Mouse (Mus musculus) left cerebral cortex, postnatal 36 days (tissue): ENCODE results near the gene Nup210. TPM values are rescaled to one million over a fixed set of nuclear protein-coding genes. Genes with fewer than 3 reads are reported as not detected.

ENCODE experiments used
- DNase-seq, 2 experiments: peaks; one replicate each; pipeline ENCODE4 v3.0.0; 2021 to 2022; ENCODE audit warnings: low spot score in 2 of 2, mixed read lengths in 1 of 2
- intact Hi-C: fragments of 180-260 bp; cut with DNase I; formaldehyde crosslinking; loops from one replicate; pipeline ENCODE4 v1.15.1; 2025
- total RNA-seq, 2 experiments: library from RNA; stranded (reverse); gene quantifications; 2 replicates each; pipeline ENCODE4 v1.2.3; 2021

Gene Nup210
- total RNA-seq, 2 experiments from 2014 or later = 24.8 to 27.7 TPM

DNA sequence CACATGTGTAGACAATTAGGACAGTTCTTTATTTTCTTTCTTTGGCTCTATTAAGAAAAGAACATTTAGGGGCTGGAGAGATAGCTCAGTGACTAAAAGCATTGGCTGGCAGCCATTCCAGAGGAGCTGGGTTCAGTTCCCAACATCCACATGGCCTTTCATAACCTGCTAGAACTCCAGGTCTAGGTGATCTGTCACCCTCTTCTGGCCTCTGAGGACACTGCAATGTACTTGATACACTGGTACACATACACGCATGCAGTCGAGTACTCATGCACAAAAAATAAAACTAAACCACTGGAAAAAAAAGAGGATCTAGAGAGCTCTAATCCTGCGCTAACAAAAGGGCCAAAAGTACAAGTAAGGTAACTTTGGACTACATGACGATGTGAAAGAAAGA, 64.1 kb downstream of the Nup210 start:
- no peak for DNase-seq
- intact Hi-C loops = no loop called here

DNA sequence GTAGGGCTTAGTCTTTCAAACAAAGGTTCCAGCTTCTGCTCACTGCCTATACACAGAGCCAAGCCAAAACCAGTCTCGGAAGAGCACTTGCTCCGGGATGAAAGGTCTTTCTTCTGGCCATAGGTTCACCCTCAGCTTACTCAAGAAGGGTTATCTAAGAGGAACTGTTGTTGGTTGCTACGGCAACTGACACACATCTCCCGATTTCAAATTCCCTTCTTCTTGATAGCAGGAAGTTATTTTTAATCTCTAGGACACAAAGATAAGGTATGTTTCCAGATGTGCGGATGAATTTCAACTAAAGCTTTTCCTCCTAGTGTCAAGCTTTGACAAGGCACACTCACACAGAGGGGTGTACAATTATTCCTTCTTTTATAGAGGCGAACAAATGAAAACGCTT, 68.6 kb downstream of the Nup210 start:
- intact Hi-C loops = loop anchor here (10.0 kb wide), 1 partner anchor 233 kb away; no protein-coding TSS in a partner anchor

DNA sequence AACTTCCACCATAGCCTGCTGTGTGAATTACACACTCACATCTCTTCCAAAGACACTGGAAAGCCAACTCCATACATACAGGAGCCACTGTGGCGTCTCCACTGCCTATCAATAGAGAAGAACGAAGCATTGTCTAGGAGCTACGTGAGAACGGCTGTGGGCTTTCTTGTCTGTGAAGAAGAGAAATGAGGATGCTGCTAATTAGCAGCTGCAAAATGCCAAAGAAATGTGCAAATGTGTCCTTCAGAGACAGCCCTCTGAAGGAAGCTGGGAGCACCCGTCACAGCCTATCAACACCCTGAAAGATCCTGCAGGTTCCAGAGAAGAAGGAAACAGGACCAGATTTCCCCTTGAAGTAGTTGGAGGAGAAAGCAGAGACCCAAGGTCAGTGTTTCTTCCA, 69.2 kb downstream of the Nup210 start:
- no peak for DNase-seq

More for the DNA sequence above, 68.6 kb downstream of the Nup210 start:
- DNase-seq = no peak

DNA sequence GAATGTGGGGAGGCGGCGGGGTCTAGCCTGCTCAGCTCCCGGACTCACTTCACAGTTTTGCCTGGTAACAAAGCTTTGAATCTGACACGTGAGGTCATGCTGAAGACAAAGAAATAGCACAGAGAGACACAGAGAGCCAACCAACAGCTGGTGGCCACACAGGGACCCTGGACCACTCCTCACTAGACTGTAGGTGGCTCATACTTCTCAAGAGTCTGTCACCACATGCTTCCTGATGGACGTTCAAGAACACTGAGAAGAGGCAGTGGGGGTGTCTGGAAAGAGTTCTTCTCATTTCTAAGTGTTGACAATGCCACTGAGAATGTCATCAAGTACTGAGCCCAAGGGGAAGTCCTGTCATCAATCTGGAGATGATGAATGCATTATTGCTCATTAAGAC, 70.4 kb downstream of the Nup210 start:
- intact Hi-C loops = loop anchor here (10.0 kb wide), 1 partner anchor 231 kb away; no protein-coding TSS in a partner anchor
- no peak for DNase-seq

More for the DNA sequence above, 69.2 kb downstream of the Nup210 start:
- intact Hi-C loops = loop anchor here (10.0 kb wide), 1 partner anchor 233 kb away; no protein-coding TSS in a partner anchor

DNA sequence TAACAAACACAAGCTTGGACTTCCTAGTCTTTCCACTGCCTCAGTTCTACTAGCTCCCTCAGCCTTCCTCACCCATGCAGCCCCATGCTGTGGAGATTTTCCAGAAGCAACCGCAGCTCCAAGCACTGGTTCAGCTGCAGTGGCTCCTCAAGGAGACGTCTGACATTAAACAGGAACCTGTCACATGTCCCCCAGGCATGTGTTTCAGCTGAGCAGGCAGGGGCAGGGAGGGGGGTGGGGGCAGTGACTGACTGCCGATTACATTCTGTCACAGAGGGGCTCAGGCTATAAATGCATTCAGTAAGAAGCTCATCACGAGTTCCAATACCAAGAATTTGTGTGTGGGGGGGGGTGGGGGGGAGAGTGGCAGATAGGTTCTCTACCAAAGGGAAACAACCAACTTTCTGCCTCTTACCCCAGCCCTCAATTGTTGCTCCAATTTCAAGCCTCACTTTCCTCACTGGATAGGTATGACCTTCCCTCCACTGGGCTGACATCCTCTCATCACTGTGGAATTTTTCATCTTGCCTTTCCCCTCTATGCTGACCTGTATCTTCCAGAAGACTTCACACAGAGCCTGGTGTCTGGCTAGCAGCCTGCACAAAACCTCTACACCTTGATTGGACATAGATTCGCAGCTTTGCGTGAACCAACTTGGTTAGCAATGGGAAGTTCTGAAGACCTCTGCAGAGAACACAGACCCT, 71.8 kb downstream of the Nup210 start:
- DNase-seq = no peak
- intact Hi-C loops = loop anchor here (5.0 to 10.0 kb wide), 2 partner anchors 57 to 230 kb away; partner anchors contain the start of gene Iqsec1

DNA sequence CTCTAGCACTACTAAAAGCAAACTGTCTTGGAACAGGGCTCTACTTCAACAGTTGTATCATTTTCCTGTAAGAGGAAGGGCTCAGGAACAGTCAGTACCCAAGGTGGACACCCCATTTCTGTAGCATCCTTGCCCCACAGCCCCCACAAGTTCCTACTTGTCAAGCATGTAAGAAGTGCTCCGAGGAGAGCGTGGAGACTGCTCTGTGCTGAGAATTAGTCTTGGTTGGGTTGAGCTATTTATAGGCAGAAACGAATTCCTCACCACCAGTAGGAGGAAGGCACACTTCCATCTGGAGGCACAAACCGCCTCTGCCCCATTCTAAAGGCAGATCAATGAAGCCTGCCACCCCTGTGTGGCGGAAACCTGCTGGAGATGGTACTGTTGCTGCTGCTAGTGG, 75.3 kb downstream of the Nup210 start:
- intact Hi-C loops = loop anchor here (5.0 to 10.0 kb wide), 2 partner anchors 54 to 226 kb away; partner anchors contain the start of gene Iqsec1

DNA sequence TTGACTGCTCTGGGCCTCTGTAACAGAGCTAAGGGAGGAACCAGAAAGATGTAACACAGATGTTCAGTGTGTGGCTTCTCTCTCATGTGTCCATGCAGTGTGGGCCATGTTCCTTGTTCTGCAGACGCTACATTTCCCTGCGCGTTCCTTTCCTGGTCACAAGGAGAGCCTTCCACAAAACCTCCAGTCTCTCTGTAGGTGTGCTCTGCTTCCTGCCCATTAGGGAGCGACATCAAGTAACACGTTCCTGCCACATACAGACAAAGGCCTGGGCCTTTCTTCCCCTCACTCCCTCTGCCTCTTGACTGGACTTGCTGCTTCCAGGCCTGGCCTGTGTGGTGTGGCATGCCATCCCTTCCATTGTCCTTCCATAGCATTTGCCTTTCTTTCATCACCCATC, 88.4 kb downstream of the Nup210 start:
- no peak for DNase-seq
- intact Hi-C loops = no loop called here

More for the DNA sequence above, 75.3 kb downstream of the Nup210 start:
- DNase-seq = peak; percentile 63 to 64

DNA sequence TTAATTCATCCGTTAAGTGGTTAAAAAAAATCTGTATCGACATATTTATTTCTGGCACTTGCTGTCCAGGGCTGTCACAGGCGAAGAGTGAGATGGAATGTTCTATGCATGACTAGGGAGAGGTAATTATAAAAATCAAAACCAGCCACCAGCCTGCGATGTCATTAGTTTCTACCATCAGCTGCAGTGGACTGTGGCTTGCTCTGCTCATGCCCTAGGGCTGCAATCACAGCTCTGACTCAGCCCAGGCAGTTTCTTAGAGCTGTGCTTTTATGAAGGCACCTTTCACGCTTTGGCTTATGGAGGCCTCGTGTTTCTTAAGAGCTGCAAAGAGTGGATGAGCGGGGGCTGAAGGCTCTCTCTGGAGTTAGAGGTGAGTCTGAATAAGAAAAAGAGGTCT, 95.8 kb downstream of the Nup210 start:
- DNase-seq = no peak
- intact Hi-C loops = no loop called here

DNA sequence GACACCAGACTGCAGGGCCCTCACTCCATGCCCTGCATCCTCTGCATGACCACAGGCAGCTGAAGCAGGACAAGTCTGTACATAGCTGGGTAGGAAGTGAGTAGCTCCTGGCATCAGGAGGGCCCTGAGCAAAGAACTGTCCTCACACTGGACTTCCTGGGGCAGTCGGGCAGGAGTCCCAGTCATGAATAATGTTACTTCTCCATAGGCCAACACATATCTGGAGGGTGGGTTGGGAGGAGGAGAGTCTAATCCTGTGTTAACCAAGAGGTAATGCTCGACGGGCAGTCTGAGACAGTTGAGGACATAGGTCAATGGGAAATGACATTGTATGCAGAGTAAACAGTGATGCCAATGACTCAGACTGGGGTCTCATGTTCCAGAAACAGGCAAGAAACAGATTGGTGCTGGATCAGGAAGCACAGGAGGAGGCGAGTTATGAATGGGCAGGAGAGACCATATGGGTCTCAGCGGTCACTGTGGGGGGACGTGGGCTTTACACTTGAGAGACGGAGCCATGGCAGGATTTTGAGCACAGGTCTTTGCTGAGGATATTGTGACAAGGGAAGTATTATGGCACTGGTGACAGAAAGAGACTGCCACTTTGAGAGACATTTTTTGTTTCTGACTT, 99.9 kb downstream of the Nup210 start:
- no peak for DNase-seq
- intact Hi-C loops = no loop called here

DNA sequence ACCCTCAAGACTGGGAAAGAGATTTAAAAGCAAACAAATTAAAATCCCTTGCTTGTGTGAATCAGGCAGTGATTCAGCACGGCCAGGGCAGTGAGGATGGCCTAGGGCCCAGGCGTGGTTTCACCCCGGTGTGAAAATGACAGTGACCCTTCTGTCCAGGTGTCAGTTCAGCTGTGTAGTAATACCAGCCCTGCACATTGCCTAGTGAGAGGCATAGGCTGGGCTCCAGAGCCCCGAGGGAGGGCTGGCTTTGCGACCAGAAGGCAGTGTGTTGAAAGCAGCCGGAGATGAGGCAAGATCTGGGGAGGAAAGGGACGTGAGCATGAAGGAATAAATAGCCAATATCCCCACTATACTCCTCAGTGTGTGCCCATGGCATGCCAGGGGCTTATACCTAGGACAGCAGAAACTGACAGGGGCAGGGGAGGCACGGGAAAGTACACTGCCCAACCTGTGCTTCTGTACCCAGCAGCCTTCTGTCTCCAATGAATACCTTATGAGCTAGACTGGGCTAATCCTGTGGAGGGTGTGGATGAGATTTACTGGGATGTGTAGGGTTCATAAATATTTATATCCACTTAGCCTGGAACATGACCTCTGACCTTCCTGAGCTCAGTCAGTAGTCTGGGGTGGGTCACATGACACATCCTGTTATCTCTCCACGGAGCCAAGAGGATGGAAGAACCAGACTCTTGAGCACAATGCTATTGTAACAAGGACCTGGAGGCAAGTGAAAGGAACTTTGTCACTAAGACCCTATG, 102.3 kb downstream of the Nup210 start:
- DNase-seq = no peak
- intact Hi-C loops = no loop called here

DNA sequence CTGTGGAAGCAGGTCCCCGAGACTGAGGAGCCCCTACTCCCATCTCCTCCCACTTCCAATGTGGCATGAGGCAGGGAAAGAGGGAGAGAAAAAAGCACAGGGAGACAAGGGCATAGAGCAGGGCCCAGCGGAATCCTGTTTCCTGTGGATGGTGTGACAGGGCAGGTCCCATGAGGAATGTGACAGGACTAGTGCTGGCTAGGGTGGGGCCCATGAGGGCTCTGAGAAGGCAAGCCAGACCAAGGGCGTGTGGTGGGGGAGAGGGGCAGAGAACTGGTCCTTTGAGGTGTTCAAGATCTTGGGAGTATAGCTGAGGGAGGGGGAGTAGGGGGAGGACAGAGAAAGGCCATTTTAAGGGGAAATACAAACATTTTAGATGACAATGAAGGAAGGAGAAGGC, 104.2 kb downstream of the Nup210 start:
- no peak for DNase-seq
- intact Hi-C loops = no loop called here

DNA sequence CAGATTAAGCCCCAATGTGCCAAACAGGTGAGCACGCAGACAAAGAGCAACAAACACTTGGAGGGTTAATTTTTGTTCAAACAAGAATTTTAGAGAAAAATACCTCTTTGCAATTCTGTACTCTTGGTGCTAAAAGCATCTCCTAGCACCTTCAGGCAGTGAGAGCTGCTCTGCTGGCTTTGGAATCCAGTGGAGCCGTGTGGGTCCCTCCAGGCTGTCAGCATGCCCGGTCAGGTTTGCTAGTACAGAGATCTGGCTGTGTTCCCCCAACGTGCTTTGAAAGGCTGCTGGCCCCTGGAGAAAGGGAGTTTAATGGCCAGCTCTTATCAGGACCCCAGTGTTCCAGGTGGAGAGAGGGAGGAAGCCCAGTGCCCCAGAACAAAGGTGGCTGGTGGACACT, 105.1 kb downstream of the Nup210 start:
- intact Hi-C loops = no loop called here
- no peak for DNase-seq

DNA sequence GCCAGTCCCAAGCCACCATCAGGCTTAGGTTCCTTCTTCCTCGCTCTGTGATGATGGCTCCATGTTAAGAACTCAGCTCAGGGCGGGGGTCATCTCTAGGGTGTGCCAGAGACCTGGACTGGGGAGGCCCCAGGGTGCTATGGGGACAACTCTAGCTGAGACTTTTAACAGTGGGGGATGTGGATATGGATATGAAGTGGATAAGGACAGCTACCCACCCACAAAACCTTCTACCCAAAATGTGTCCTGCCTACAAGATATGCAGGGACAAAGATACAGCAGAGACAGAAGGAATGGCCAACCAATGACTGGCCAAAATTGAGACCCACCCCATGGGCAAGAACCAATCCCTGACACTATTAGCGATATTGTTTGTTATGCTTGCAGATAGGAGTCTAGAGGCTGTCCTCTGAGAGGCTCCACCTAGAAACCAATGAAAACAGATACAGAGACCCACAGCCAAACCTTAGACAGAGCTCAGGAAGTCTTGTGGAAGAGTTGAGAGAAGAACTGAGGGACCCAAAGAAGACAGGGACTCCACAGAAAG, 108.3 kb downstream of the Nup210 start:
- no peak for DNase-seq
- intact Hi-C loops = no loop called here

DNA sequence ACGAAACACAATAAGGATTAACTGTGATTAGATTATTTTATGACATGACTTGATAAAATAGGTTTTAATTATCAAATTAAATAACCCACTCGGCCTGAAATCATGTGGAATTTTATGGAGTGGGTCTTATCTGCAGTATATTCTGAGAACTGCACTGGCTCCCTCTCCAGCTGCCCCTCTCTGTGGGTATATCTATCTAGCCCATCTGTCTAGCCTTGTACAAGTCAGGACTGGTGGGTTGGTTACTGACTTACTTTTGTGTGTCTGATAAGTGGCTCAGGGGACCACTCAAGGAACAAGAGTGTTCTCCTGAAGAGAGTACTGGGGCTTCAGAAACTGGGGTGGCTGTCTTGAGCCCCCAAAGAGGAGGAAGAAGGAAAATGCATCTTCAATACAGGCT, 109.4 kb downstream of the Nup210 start:
- intact Hi-C loops = no loop called here
- DNase-seq = no peak

DNA sequence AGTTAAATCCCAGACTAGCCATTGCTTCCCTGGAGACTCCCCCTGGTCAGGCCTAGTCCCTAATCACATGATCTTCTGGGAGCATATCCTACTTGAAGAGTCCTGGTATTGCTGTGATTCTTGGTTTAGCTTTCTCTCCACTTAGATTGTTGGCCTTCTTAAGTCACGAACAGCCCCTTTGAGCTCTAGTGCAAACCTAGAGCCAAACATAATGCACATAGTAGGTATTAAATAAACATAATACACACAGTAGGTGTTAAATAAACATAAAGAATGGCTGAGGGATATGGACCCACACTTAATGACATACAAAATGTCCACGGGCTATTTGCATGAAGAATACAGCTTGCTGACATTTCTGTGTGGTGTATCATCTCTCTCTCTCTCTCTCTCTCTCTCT, 112.5 kb downstream of the Nup210 start:
- DNase-seq = no peak
- intact Hi-C loops = no loop called here

DNA sequence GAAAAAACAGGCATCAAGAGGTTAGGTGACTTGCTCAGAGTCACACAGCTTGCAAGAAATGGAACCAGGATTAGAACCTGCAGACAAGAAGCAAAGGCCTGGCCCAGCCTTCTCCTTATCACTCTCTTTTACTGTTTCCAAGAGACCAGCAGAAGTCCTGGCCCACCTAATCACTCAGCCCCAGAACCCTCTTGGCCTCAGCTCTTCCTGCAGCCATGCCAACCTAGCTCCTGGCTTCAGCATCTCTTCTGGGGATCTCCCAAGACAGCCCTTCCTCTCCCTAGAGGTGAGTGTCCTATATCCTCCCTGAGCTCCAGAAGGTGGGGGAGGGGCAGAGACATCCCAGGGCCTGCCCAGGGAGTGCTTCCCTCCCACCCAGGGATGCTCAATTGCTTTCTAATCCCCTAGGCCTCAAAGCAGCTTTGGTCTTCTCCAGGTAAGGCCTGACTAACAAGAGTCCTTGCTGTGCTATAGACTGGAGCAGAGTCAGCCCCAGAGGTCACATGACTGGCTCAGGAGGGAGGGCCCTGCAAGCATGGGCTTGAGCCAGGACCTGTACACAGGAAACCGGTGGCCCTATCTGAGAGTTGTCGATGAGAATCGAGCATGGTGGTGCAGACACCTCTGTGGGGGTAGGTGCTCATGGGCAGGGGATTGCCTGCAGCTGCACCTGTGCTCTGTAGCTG, 113.2 kb downstream of the Nup210 start:
- DNase-seq = no peak
- intact Hi-C loops = no loop called here

DNA sequence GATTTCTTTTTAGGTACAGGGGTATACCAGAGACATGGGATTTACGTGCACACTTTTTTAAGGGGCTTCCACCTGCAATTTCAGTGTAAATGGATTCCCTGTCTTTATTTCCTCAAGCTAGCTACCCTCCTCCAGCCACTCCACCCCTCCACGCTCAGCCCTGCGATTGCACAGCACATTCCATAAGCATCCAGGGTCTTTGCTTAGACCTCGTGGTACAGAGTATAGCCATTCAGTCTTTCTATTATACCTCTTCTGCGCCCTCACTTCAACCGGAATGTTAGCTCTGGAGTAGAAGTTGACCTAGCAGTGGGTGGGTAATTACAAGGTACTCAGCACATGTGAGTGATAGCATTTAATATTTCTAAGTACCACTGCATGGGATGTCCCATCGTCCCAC, 115.1 kb downstream of the Nup210 start:
- intact Hi-C loops = no loop called here

DNA sequence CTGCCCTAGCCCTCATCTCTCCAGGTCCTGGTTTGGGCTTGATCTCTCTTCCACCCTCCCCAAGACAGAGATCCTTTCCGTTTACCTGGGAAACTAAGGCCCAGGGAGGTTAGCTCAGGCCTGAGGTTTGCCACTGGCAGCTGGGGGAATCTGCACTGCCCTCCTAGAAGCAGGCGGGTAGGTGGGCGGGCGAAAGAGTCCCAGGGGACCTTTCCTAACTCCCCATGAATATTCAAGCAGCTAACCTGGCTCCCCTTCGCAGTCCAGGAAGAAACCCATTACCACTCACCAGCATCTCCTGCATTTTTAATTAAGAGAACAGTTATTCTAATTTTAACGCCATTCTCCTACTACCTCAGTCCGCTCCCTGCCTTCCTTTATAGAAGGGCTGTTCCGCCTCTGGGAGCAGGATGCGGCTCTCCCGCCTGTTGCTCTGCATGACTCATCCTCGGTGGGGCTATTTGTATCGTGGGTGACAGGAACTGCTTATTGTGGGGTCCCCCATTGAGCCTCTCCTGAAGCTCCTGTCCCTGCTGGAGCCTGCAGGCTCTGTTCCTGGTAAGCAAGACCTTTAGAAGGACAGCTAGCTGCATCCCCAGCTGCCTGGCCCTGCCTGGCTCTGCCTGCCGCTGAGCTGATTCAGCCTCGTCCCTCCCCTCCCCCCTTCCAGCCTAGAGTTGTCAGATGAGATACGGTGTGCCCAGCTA, 115.7 kb downstream of the Nup210 start:
- peak; percentile 65 to 72 for DNase-seq
- intact Hi-C loops = no loop called here

More for the DNA sequence above, 115.1 kb downstream of the Nup210 start:
- no peak for DNase-seq

DNA sequence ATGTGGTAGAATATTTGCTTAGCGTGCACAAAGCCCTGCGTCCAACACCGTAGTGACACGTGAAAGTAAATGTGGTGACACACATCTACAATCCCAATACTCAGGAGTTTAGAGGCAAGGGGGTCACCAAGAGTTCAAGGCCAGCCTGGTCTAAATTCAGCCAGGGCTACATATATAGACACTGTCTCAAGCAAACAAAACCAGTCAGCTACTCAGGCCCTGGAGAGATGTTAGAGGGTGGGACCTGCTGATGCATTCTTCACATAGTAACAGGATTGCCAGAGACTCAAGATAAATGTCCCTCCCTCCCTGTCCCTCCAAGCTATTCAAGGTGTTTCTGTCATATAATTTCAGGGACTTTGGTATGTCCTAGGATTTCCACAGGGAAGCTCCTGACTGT, 117.5 kb downstream of the Nup210 start:
- intact Hi-C loops = no loop called here
- DNase-seq = no peak
